Mouse (Mus musculus) hindbrain, embryonic 10.5 days (tissue): ENCODE measurements around the gene Ada. TPM values are rescaled to one million over a fixed set of nuclear protein-coding genes. Genes with fewer than 3 reads are reported as not detected.
A peak's percentile ranks its signal among the peaks of the same experiment; 100 is the strongest.

Source experiments
- DNase-seq: peaks from one replicate; pipeline ENCODE4 v3.0.0-alpha.2; 2017; ENCODE audit warnings: low spot score
- H3K27ac ChIP-seq: fragments of 300-500 bp; sonication (generic); 2 replicates; pipeline ENCODE4 v1.5.1; 2016; ENCODE audit warnings: mild to moderate bottlenecking, moderate library complexity
- H3K27me3 ChIP-seq: fragments of 300-500 bp; sonication (generic); 2 replicates; pipeline ENCODE4 v1.6.1; 2016; ENCODE audit warnings: mild to moderate bottlenecking; ENCODE audit not compliant: poor library complexity, insufficient read depth, severe bottlenecking
- H3K36me3 ChIP-seq: fragments of 300-500 bp; sonication (generic); 2 replicates; pipeline ENCODE4 v1.6.1; 2016; ENCODE audit warnings: mild to moderate bottlenecking, moderate library complexity
- H3K4me1 ChIP-seq: fragments of 300-500 bp; sonication (generic); replicated peaks from 2 replicates; pipeline ENCODE4 v1.6.1; 2016; ENCODE audit warnings: mild to moderate bottlenecking
- H3K4me3 ChIP-seq: fragments of 300-500 bp; sonication (generic); 2 replicates; pipeline ENCODE4 v1.5.1; 2016; ENCODE audit warnings: mild to moderate bottlenecking, moderate library complexity
- H3K9me3 ChIP-seq: fragments of 300-500 bp; sonication (generic); 2 replicates; pipeline ENCODE4 v1.6.1; 2016; ENCODE audit warnings: mild to moderate bottlenecking, moderate library complexity
- WGBS: fragments of 180-500 bp; shearing (Covaris S2); methylation state at CpG from one replicate; pipeline ENCODE4 v1.1.7; 2016; 5-methylcytosine and 5-hydroxymethylcytosine counted together
- polyA plus RNA-seq: library from polyadenylated mRNA; unstranded; fragments of >200 nt; fragmentation: Nextera tagmentation; extraction: Ambion mirVana; gene quantifications from 2 replicates; pipeline ENCODE4 v1.2.1, GENCODE M21; 2016

Gene Ada
- polyA plus RNA-seq, 1 experiment from 2014 or later = 7.2 TPM

- 92% methylated on average over 7 of the region's 7 CpGs for WGBS
- peaks cover 10% of the 10 kb centered on the region for H3K4me1 ChIP-seq
- no peak overlapping the region for H3K27ac ChIP-seq
- H3K36me3 ChIP-seq = peaks cover 67% of the 10 kb centered on the region
- H3K9me3 ChIP-seq = no peaks in the 10 kb centered on the region
- no peak overlapping the region for H3K4me3 ChIP-seq
- no peaks in the 10 kb centered on the region for H3K27me3 ChIP-seq
- no peak for DNase-seq
Measured at GRCm38 (mm10) chr2:163722550-163722949, 27.5 kb downstream of the Ada start.

- peaks cover 24% of the 10 kb centered on the region for H3K4me1 ChIP-seq
- H3K9me3 ChIP-seq = no peaks in the 10 kb centered on the region
- 46% methylated on average over 4 of the region's 4 CpGs for WGBS
- peaks cover 46% of the 10 kb centered on the region for H3K36me3 ChIP-seq
- H3K27ac ChIP-seq = no peak overlapping the region
- no peak overlapping the region for H3K4me3 ChIP-seq
- no peaks in the 10 kb centered on the region for H3K27me3 ChIP-seq
- no peak for DNase-seq
Measured at GRCm38 (mm10) chr2:163719616-163720015, 30.4 kb downstream of the Ada start.

DNA sequence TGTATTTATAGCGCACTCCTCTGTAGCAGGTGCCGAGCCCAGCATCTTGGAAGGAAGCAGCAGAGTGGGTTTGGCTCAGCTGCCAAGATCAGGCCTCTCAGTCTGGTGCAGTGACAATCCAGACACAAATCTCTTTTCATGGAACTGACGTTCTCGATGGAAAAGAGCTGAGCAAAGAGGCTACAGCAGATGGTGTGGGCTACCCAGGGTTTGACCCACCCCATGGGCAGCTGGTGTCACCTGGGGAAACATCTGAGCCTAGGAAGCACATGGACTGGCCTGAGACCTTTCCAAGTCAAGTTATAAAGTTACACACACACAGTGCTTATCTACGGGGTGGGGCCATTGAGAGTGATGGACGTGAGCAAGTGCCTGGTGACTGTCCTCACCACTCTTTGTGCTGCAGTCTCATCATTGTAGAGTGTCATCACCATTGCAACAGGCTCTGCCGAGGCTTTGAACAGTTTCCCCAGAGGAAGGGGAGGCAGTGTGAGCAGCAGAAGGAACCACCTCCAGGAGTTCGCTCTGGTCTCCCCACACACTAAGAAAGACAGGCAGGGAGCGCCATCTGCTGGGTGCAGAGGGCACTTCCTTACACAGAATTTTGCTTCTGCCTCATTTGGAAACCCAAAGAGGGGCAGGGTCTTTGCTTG lies 31.0 kb downstream of the Ada start:
- peaks cover 24% of the 10 kb centered on the region for H3K4me1 ChIP-seq
- H3K9me3 ChIP-seq = no peaks in the 10 kb centered on the region
- no peak overlapping the region for H3K4me3 ChIP-seq
- 53% methylated on average over 9 of the region's 9 CpGs for WGBS
- peaks cover 44% of the 10 kb centered on the region for H3K36me3 ChIP-seq
- DNase-seq = peak; percentile 83
- H3K27ac ChIP-seq = peak overlapping the region; percentile 56; the same call in 1 of the 2 replicates
- H3K27me3 ChIP-seq = no peaks in the 10 kb centered on the region

DNA sequence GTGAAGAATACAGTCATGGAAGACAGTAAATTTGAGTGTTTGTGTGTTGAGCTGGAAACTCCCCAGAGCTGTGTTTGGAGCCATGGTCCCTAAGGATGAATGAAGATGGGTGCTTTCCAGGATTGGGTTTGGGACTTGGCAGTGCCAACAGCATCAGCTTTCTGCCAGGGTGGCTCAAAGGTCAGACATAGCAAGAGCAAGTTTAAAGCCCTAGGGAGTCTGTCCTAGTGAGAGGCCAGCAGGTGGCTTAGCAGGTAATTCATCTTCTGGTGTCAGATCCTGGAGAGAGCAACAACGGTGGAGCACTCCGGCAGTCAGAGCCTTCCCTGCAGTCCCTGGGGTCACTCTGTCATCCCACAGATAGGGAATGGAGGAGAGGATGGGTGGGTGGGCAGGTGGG lies 31.5 kb downstream of the Ada start:
- Histone ChIP-seq H3K4me1 (peaks cover 24% of the 10 kb centered on the region), H3K9me3 (no peaks in the 10 kb centered on the region), H3K36me3 (peaks cover 44% of the 10 kb centered on the region), H3K4me3 (no peak overlapping the region), H3K27me3 (no peaks in the 10 kb centered on the region), H3K27ac (peak overlapping the region; percentile 56; the same call in 1 of the 2 replicates)
- 70% methylated on average over 2 of the region's 2 CpGs for WGBS
- DNase-seq = no peak

GRCm38 (mm10) chr2:163716853-163717252 lies 33.2 kb downstream of the Ada start:
- Histone ChIP-seq H3K36me3 (peaks cover 30% of the 10 kb centered on the region), H3K27ac (peak overlapping the region; percentile 70; the same call in 1 of the 2 replicates), H3K4me3 (no peak overlapping the region), H3K4me1 (peaks cover 24% of the 10 kb centered on the region), H3K27me3 (no peaks in the 10 kb centered on the region), H3K9me3 (no peaks in the 10 kb centered on the region)
- DNase-seq = peak; percentile 14
- 33% methylated on average over 6 of the region's 6 CpGs for WGBS

- peaks cover 24% of the 10 kb centered on the region for H3K4me1 ChIP-seq
Measured at GRCm38 (mm10) chr2:163716448-163716847, 33.6 kb downstream of the Ada start.

GRCm38 (mm10) chr2:163713340-163713739 lies 36.7 kb downstream of the Ada start:
- H3K27me3 ChIP-seq = no peaks in the 10 kb centered on the region
- H3K36me3 ChIP-seq = peaks cover 35% of the 10 kb centered on the region
- DNase-seq = no peak
- 80% methylated on average over 3 of the region's 3 CpGs for WGBS
- no peak overlapping the region for H3K27ac ChIP-seq
- no peaks in the 10 kb centered on the region for H3K9me3 ChIP-seq
- peaks cover 14% of the 10 kb centered on the region for H3K4me1 ChIP-seq
- no peak overlapping the region for H3K4me3 ChIP-seq

More at GRCm38 (mm10) chr2:163716448-163716847, 33.6 kb downstream of the Ada start:
- Histone ChIP-seq H3K27ac (peak overlapping the region; percentile 70), H3K9me3 (no peaks in the 10 kb centered on the region), H3K36me3 (peaks cover 29% of the 10 kb centered on the region), H3K27me3 (no peaks in the 10 kb centered on the region), H3K4me3 (no peak overlapping the region)
- no peak for DNase-seq
- WGBS = 63% methylated on average over 8 of the region's 8 CpGs

- WGBS = 90% methylated on average over 6 of the region's 6 CpGs
Measured at GRCm38 (mm10) chr2:163712874-163713273, 37.2 kb downstream of the Ada start.

DNA sequence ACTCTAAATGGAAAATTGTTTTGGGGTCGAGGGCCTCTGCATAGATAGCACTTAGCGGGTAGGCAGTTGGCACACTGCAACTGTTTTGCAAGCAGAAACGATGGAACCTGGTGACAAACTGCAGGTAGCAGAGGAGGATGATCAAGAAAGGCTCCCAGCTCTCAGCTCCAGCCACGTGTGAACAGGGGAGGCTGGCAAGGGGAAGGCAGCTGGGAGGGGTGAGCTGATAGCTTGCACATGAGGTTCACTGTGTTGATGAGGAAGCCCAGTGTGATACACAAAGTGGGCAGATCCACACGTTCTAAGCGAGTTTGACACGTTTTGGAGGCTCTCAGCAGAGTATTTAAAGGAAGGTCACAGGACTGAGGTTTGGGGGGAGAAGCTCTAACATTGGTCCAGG lies 37.6 kb downstream of the Ada start:
- Histone ChIP-seq H3K9me3 (no peaks in the 10 kb centered on the region), H3K27ac (no peak overlapping the region), H3K4me3 (no peak overlapping the region), H3K27me3 (no peaks in the 10 kb centered on the region), H3K4me1 (peaks cover 14% of the 10 kb centered on the region), H3K36me3 (peaks cover 35% of the 10 kb centered on the region)
- 76% methylated on average over 7 of the region's 7 CpGs for WGBS
- DNase-seq = no peak

More at GRCm38 (mm10) chr2:163712874-163713273, 37.2 kb downstream of the Ada start:
- Histone ChIP-seq H3K36me3 (peaks cover 35% of the 10 kb centered on the region), H3K27me3 (no peaks in the 10 kb centered on the region), H3K27ac (no peak overlapping the region), H3K4me1 (peaks cover 14% of the 10 kb centered on the region), H3K4me3 (no peak overlapping the region), H3K9me3 (no peaks in the 10 kb centered on the region)
- DNase-seq = no peak

- WGBS = 93% methylated on average over 8 of the region's 8 CpGs
- DNase-seq = no peak
- no peaks in the 10 kb centered on the region for H3K27me3 ChIP-seq
- no peak overlapping the region for H3K4me3 ChIP-seq
- H3K9me3 ChIP-seq = no peaks in the 10 kb centered on the region
- H3K36me3 ChIP-seq = peaks cover 30% of the 10 kb centered on the region
- no peak overlapping the region for H3K27ac ChIP-seq
- peaks cover 6% of the 10 kb centered on the region for H3K4me1 ChIP-seq
Measured at GRCm38 (mm10) chr2:163711368-163711868, 38.6 kb downstream of the Ada start.

DNA sequence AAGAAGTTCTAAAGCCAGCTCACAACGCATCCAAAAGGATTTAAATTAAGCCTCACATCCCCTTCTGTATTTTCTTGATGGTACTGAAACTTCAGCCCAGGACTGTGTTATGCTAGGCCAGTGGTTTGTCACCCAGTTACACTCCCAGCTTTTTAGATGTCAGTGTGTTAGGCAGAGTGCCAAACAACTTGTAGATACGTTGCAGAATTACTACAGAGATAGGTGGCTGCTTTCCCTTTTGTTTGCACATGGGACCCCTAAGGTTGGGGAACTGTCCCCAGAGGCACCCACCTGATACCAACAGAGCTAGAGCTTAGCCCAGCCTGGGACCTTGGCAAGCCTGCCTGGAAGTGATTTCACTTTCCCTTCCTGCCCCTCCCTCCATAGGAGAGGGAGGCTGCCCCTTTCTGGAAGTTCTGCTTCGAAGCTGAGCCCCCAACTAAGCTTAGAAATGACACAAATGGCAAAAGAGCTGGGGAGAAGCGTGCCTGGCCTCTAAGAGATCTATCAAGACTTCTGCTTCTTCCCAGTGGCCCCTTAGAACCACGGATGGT lies 39.4 kb downstream of the Ada start:
- WGBS = 85% methylated on average over 5 of the region's 5 CpGs
- no peaks in the 10 kb centered on the region for H3K9me3 ChIP-seq
- no peak for DNase-seq
- H3K4me3 ChIP-seq = no peak overlapping the region
- H3K27me3 ChIP-seq = no peaks in the 10 kb centered on the region
- peaks cover 34% of the 10 kb centered on the region for H3K36me3 ChIP-seq
- H3K27ac ChIP-seq = no peak overlapping the region
- H3K4me1 ChIP-seq = no peaks in the 10 kb centered on the region; the same call in 1 of the 2 replicates

- WGBS = 94% methylated on average over 9 of the region's 9 CpGs
- no peak for DNase-seq
- H3K9me3 ChIP-seq = no peaks in the 10 kb centered on the region
Measured at GRCm38 (mm10) chr2:163710000-163710399, 40.0 kb downstream of the Ada start.

GRCm38 (mm10) chr2:163708763-163709250 lies 41.2 kb downstream of the Ada start:
- H3K4me1 ChIP-seq = no peaks in the 10 kb centered on the region; the same call in 1 of the 2 replicates
- no peak overlapping the region for H3K27ac ChIP-seq
- no peaks in the 10 kb centered on the region for H3K27me3 ChIP-seq
- H3K4me3 ChIP-seq = no peak overlapping the region
- peaks cover 44% of the 10 kb centered on the region for H3K36me3 ChIP-seq
- WGBS = 81% methylated on average over 6 of the region's 6 CpGs
- H3K9me3 ChIP-seq = no peaks in the 10 kb centered on the region
- DNase-seq = no peak

More at GRCm38 (mm10) chr2:163710000-163710399, 40.0 kb downstream of the Ada start:
- Histone ChIP-seq H3K4me1 (no peaks in the 10 kb centered on the region; the same call in 1 of the 2 replicates), H3K27me3 (no peaks in the 10 kb centered on the region), H3K36me3 (peaks cover 40% of the 10 kb centered on the region), H3K27ac (no peak overlapping the region), H3K4me3 (no peak overlapping the region)
